8 mouse cellular contexts compared by ENCODE assay signal in the genomic region with DNA sequence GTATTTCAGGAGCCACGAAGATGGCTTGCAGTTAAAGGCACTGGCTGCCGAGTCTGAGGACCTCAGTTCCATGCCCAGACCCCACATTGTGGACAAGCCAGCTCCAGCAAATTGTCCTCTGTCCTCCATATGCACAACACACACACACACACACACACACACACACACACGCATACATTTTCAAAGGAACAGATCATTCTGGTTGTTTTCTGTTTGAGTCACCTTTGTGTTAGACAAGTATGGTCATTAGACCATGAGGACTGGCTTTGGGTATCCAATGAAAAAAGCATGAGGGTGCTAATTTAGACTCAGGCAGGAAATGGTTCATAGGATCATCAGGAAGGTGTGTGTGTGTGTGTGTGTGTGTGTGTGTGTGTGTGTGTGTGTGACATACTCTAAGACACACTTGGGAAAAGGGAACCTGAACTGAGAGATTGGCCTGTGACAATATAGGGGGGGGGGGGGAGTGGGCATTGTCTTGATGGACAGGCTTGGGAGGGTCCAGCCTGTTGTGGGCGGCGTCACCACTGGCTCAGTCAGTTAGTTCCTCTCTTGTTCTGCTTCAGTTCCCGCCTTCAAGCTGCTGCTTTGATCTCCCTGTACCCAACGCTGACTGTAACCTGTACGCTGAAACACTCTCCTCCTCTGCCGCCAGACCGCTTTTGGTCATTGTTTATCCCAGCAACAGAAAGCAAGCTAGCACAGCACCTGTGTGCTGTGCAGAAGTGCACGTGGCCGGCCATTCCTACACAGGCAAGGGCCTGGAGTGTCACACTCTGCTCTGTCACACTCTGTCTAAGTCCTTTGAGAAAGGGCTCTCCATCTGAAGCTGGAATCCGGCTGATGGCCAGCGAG. TPM values are rescaled to one million over a fixed set of nuclear protein-coding genes. Genes with fewer than 3 reads are reported as not detected.
DNase-seq lines count a peak whose midpoint lies in the region; ATAC-seq and TF ChIP-seq lines count a peak whose summit lies in the region.

No protein-coding gene starts in this region.

- H3K4me3 ChIP-seq in heart, embryonic 16.5 days (ENCODE audit: low read length): peak overlapping the region; percentile 35
- H3K4me3 ChIP-seq in liver, postnatal 0 days (ENCODE audit: low read depth, low read length): peak overlapping the region; percentile 24; the same call in 1 of the 2 replicates
- peak overlapping the region; percentile 26; the same call in 1 of the 2 replicates for H3K4me3 ChIP-seq in stomach, embryonic 16.5 days (replicated peaks; ENCODE audit: low read length)

- no peaks in the 10 kb centered on the region for H3K36me3 ChIP-seq in heart, embryonic 16.5 days (ENCODE audit: control insufficient read depth, insufficient read depth)
- no peaks in the 10 kb centered on the region for H3K36me3 ChIP-seq in liver, postnatal 0 days (replicated peaks; ENCODE audit: insufficient read depth, low read length)
- no peaks in the 10 kb centered on the region for H3K36me3 ChIP-seq in stomach, embryonic 16.5 days (ENCODE audit: control insufficient read depth, insufficient read depth, low read length)

- H3K9me3 ChIP-seq in heart, embryonic 16.5 days (replicated peaks; ENCODE audit: control insufficient read depth, low read length): no peaks in the 10 kb centered on the region
- no peaks in the 10 kb centered on the region for H3K9me3 ChIP-seq in liver, postnatal 0 days (ENCODE audit: low read length)
- H3K9me3 ChIP-seq in stomach, embryonic 16.5 days (replicated peaks; ENCODE audit: control insufficient read depth, low read length): no peaks in the 10 kb centered on the region

- peak overlapping the region; percentile 47; the same call in 1 of the 2 replicates for H3K9ac ChIP-seq in heart, embryonic 16.5 days (ENCODE audit: low read length)
- peak overlapping the region; percentile 38; the same call in 1 of the 2 replicates for H3K9ac ChIP-seq in liver, postnatal 0 days (replicated peaks)
- H3K9ac ChIP-seq in stomach, embryonic 16.5 days (ENCODE audit: low read length): peak overlapping the region; percentile 63

- peak overlapping the region; percentile 38; the same call in 1 of the 2 replicates for H3K27ac ChIP-seq in heart, embryonic 16.5 days (ENCODE audit: low read length)
- peak overlapping the region; percentile 64 for H3K27ac ChIP-seq in liver, postnatal 0 days (ENCODE audit: low read depth)
- peak overlapping the region; percentile 26; the same call in 1 of the 2 replicates for H3K27ac ChIP-seq in stomach, embryonic 16.5 days (ENCODE audit: low read length)

- peak overlapping the region; percentile 63 for H3K4me2 ChIP-seq in heart, embryonic 16.5 days (ENCODE audit: low read depth, low read length)
- H3K4me2 ChIP-seq in liver, postnatal 0 days (ENCODE audit: low read depth, low read length): peak overlapping the region; percentile 59
- H3K4me2 ChIP-seq in stomach, embryonic 16.5 days (ENCODE audit: low read depth, low read length): peak overlapping the region; percentile 55

- no peaks in the 10 kb centered on the region for H3K27me3 ChIP-seq in heart, embryonic 16.5 days (ENCODE audit: control insufficient read depth, insufficient read depth, low read length)
- no peaks in the 10 kb centered on the region for H3K27me3 ChIP-seq in liver, postnatal 0 days (ENCODE audit: insufficient read depth, low read length)
- H3K27me3 ChIP-seq in stomach, embryonic 16.5 days (ENCODE audit: control insufficient read depth, insufficient read depth, low read length): no peaks in the 10 kb centered on the region

- ATAC-seq in heart, embryonic 16.5 days (replicated peaks; ENCODE audit: extremely low read depth, insufficient read depth, low FRiP score): no peak
- no peak for ATAC-seq in liver, postnatal 0 days
- no peak for ATAC-seq in stomach, embryonic 16.5 days (ENCODE audit: insufficient read depth, low FRiP score)

- TF ChIP-seq EP300 in liver, postnatal 0 days (IDR thresholded peaks at IDR 0.05; ENCODE audit: low read depth): no peak

- peak; percentile 91 for DNase-seq in heart, adult 11 months
- DNase-seq in heart, postnatal 14 days: no peak
- peak; percentile 46 for DNase-seq in MN1 (ENCODE audit: low spot score)
- DNase-seq in liver, postnatal 0 days: peak; percentile 61
- no peak for DNase-seq in cerebellum, adult 11 months
- DNase-seq in right cerebral cortex, postnatal 36 days (ENCODE audit: low spot score in 2 of 2): no peak

- no peak for TF ChIP-seq CTCF in liver, postnatal 0 days (IDR thresholded peaks at IDR 0.05; ENCODE audit: low read depth)

- 20% methylated on average over 14 of the region's 14 CpGs for WGBS in heart, embryonic 16.5 days
- WGBS in liver, postnatal 0 days (ENCODE audit: insufficient replicate concordance): 14% methylated on average over 14 of the region's 14 CpGs
- 22% methylated on average over 14 of the region's 14 CpGs for WGBS in stomach, embryonic 16.5 days

- H3K4me1 ChIP-seq in heart, embryonic 16.5 days (ENCODE audit: control insufficient read depth, insufficient read depth, low read length): peaks cover 20% of the 10 kb centered on the region
- H3K4me1 ChIP-seq in liver, postnatal 0 days (ENCODE audit: insufficient read depth): peaks cover 44% of the 10 kb centered on the region
- peaks cover 19% of the 10 kb centered on the region for H3K4me1 ChIP-seq in stomach, embryonic 16.5 days (ENCODE audit: control insufficient read depth, insufficient read depth, low read length)

- intact Hi-C loops in heart, postnatal 14 days (cut with DNase I): no loop called here

RNA-seq across cellular contexts. Expression of a gene that starts 3.1 kb away (rescaled TPM):
- 1 to 10 TPM; 6.7 to 6.8 TPM for total RNA-seq in heart, postnatal 14 days (2021)
- 11.4 and 13.9 TPM in 2 replicates for polyA plus RNA-seq in heart, embryonic 16.5 days (2015; fragmentation: Nextera tagmentation; extraction: Ambion mirVana)
- 8.6 and 9.1 TPM in 2 replicates for polyA plus RNA-seq in liver, postnatal 0 days (2015; fragmentation: Nextera tagmentation; extraction: Ambion mirVana)
- polyA plus RNA-seq in stomach, embryonic 16.5 days (2015; fragmentation: Nextera tagmentation; extraction: Ambion mirVana): 22.6 and 27.4 TPM in 2 replicates

RNA-seq across cellular contexts. Expression of a gene that starts 56.8 kb away (rescaled TPM):
- total RNA-seq in heart, postnatal 14 days (2021): not detected
- polyA plus RNA-seq in heart, embryonic 16.5 days (2015; fragmentation: Nextera tagmentation; extraction: Ambion mirVana): not detected in 2 replicates
- polyA plus RNA-seq in liver, postnatal 0 days (2015; fragmentation: Nextera tagmentation; extraction: Ambion mirVana): not detected in 2 replicates
- not detected in 2 replicates for polyA plus RNA-seq in stomach, embryonic 16.5 days (2015; fragmentation: Nextera tagmentation; extraction: Ambion mirVana)

Comparison
In these comparisons a context has a peak if more than half of its experiments do, and no peak if none do; other contexts are left out.
1. DNase-seq: peak in heart, adult 11 months (single experiment), MN1 (single experiment) and liver, postnatal 0 days (single experiment); none in heart, postnatal 14 days (0 of 2), cerebellum, adult 11 months (single experiment) and right cerebral cortex, postnatal 36 days (0 of 2).
2. Peak in every context shown above with its lines, with median percentiles within 50 percentile points of each other: H3K27ac ChIP-seq, H3K4me2 ChIP-seq, H3K4me3 ChIP-seq and H3K9ac ChIP-seq.